Mouse (Mus musculus) testis, adult 2 months (tissue): Measurements from ENCODE around the gene Wdr59. TPM values are rescaled to one million over a fixed set of nuclear protein-coding genes. Genes with fewer than 3 reads are reported as not detected.

ENCODE experiments used
- H3K27ac ChIP-seq: fragments of 200-500 bp; 2 replicates; pipeline ENCODE4 v1.5.1; 2012; ENCODE audit warnings: low read depth, low read length; ENCODE audit not compliant: control insufficient read depth, insufficient read depth
- H3K27me3 ChIP-seq: fragments of 200-500 bp; 2 replicates; pipeline ENCODE4 v1.6.1; 2012; ENCODE audit warnings: mild to moderate bottlenecking, low read length, moderate library complexity; ENCODE audit not compliant: control insufficient read depth, insufficient read depth
- H3K36me3 ChIP-seq: fragments of 200-500 bp; 2 replicates; pipeline ENCODE4 v1.6.1; 2012; ENCODE audit warnings: mild to moderate bottlenecking, low read length; ENCODE audit not compliant: control insufficient read depth, insufficient read depth
- H3K4me1 ChIP-seq: fragments of 200-500 bp; 2 replicates; pipeline ENCODE4 v1.6.1; 2012; ENCODE audit warnings: low read length; ENCODE audit not compliant: control insufficient read depth, insufficient read depth
- H3K4me3 ChIP-seq: fragments of 200-500 bp; 2 replicates; pipeline ENCODE4 v1.5.1; 2012; ENCODE audit warnings: low read depth, mild to moderate bottlenecking, low read length, moderate library complexity, mixed read lengths; ENCODE audit not compliant: control insufficient read depth
- CTCF ChIP-seq: fragments of 200-500 bp; IDR thresholded peaks from 2 replicates; pipeline ENCODE4 v1.5.1; 2012; ENCODE audit warnings: low read depth, mild to moderate bottlenecking, inconsistent platforms, low read length, moderate library complexity; ENCODE audit not compliant: control insufficient read depth, insufficient read depth, insufficient replicate concordance
- POLR2A ChIP-seq: fragments of 200-500 bp; IDR thresholded peaks from 2 replicates; pipeline ENCODE4 v1.6.1; 2012; ENCODE audit warnings: low read depth, mild to moderate bottlenecking, inconsistent platforms, low read length, moderate library complexity; ENCODE audit not compliant: control insufficient read depth
- polyA plus RNA-seq: library from polyadenylated mRNA; depleted of rRNA; stranded (reverse); fragments of >200 nt; gene quantifications from 2 replicates; pipeline ENCODE4 v1.2.3, GENCODE M21; 2012

The Wdr59 gene
- polyA plus RNA-seq, 1 experiment = 5.4 TPM

GRCm38 (mm10) chr8:111435071-111435828, 86.6 kb downstream of the Wdr59 start:
- no peaks in the 10 kb centered on the region for H3K36me3 ChIP-seq
- no peaks in the 10 kb centered on the region for H3K27me3 ChIP-seq

GRCm38 (mm10) chr8:111424646-111425045, 97.2 kb downstream of the Wdr59 start:
- H3K36me3 ChIP-seq = no peaks in the 10 kb centered on the region
- no peaks in the 10 kb centered on the region for H3K4me1 ChIP-seq
- no peak overlapping the region for H3K27ac ChIP-seq
- no peaks in the 10 kb centered on the region for H3K27me3 ChIP-seq
- no peak overlapping the region for H3K4me3 ChIP-seq
- TF ChIP-seq POLR2A (no peak), CTCF (no peak)

More at GRCm38 (mm10) chr8:111435071-111435828, 86.6 kb downstream of the Wdr59 start:
- H3K4me3 ChIP-seq = no peak overlapping the region
- H3K4me1 ChIP-seq = peaks cover 2% of the 10 kb centered on the region; the same call in 1 of the 2 replicates
- H3K27ac ChIP-seq = no peak overlapping the region
- TF ChIP-seq CTCF (no peak), POLR2A (no peak)

- H3K4me3 ChIP-seq = no peak overlapping the region
Observed at GRCm38 (mm10) chr8:111424181-111424580, 97.7 kb downstream of the Wdr59 start.

GRCm38 (mm10) chr8:111422614-111423013, 99.3 kb downstream of the Wdr59 start:
- H3K4me1 ChIP-seq = no peaks in the 10 kb centered on the region
- TF ChIP-seq CTCF (no peak), POLR2A (no peak)

More at GRCm38 (mm10) chr8:111424181-111424580, 97.7 kb downstream of the Wdr59 start:
- H3K4me1 ChIP-seq = no peaks in the 10 kb centered on the region
- no peak overlapping the region for H3K27ac ChIP-seq
- H3K27me3 ChIP-seq = no peaks in the 10 kb centered on the region
- TF ChIP-seq CTCF (no peak), POLR2A (no peak)
- no peaks in the 10 kb centered on the region for H3K36me3 ChIP-seq

GRCm38 (mm10) chr8:111419171-111419570, 102.7 kb downstream of the Wdr59 start:
- no peaks in the 10 kb centered on the region for H3K27me3 ChIP-seq
- H3K27ac ChIP-seq = no peak overlapping the region
- TF ChIP-seq POLR2A = no peak
- TF ChIP-seq CTCF = no peak
- H3K36me3 ChIP-seq = no peaks in the 10 kb centered on the region
- H3K4me3 ChIP-seq = no peak overlapping the region
- no peaks in the 10 kb centered on the region for H3K4me1 ChIP-seq

More at GRCm38 (mm10) chr8:111422614-111423013, 99.3 kb downstream of the Wdr59 start:
- H3K27ac ChIP-seq = no peak overlapping the region
- H3K36me3 ChIP-seq = no peaks in the 10 kb centered on the region
- no peak overlapping the region for H3K4me3 ChIP-seq
- H3K27me3 ChIP-seq = no peaks in the 10 kb centered on the region

- no peaks in the 10 kb centered on the region for H3K36me3 ChIP-seq
- no peak overlapping the region for H3K4me3 ChIP-seq
- H3K4me1 ChIP-seq = no peaks in the 10 kb centered on the region
- H3K27me3 ChIP-seq = no peaks in the 10 kb centered on the region
- TF ChIP-seq POLR2A = no peak
- TF ChIP-seq CTCF = peak; percentile 56; the same call in 1 of the 2 replicates
- no peak overlapping the region for H3K27ac ChIP-seq
Observed at GRCm38 (mm10) chr8:111418601-111419000, 103.3 kb downstream of the Wdr59 start.

- Histone ChIP-seq H3K4me1 (no peaks in the 10 kb centered on the region), H3K27ac (no peak overlapping the region), H3K4me3 (no peak overlapping the region), H3K36me3 (no peaks in the 10 kb centered on the region), H3K27me3 (no peaks in the 10 kb centered on the region)
- TF ChIP-seq CTCF (no peak), POLR2A (no peak)
Observed at GRCm38 (mm10) chr8:111417222-111417621, 104.7 kb downstream of the Wdr59 start.
